Mouse (Mus musculus) megakaryocyte, embryonic 14.5 days (primary cell): Measurements from ENCODE around the gene Tcirg1. TPM values are rescaled to one million over a fixed set of nuclear protein-coding genes. Genes with fewer than 3 reads are reported as not detected.
A peak's percentile ranks its signal among the peaks of the same experiment; 100 is the strongest.

Experiments
- H3K27me3 ChIP-seq: replicated peaks from 2 replicates; pipeline ENCODE3; 2012; ENCODE audit warnings: inconsistent platforms
- H3K36me3 ChIP-seq: replicated peaks from 2 replicates; pipeline ENCODE3; 2012; ENCODE audit warnings: low read length, inconsistent platforms, mixed read lengths
- H3K4me1 ChIP-seq: 2 replicates; pipeline ENCODE4 v1.6.1; 2012; ENCODE audit warnings: inconsistent platforms
- H3K4me3 ChIP-seq: replicated peaks from 2 replicates; pipeline ENCODE3; 2012; ENCODE audit warnings: moderate library complexity, mild to moderate bottlenecking, inconsistent platforms
- H3K9me3 ChIP-seq: 2 replicates; pipeline ENCODE4 v1.6.1; 2012; ENCODE audit warnings: inconsistent platforms
- FLI1 ChIP-seq: IDR thresholded peaks from 2 replicates; pipeline ENCODE4 v1.6.1; 2012; ENCODE audit warnings: low read length, inconsistent platforms, mixed read lengths
- GATA1 ChIP-seq: IDR thresholded peaks from 3 replicates; pipeline ENCODE4 v1.6.1; 2012; ENCODE audit warnings: mixed read lengths, low read length, inconsistent platforms, borderline replicate concordance
- polyA plus RNA-seq: library from polyadenylated mRNA; stranded (reverse); fragments of >175 nt; gene quantifications from 2 replicates; pipeline ENCODE4 v1.2.3, GENCODE M21; 2012; ENCODE audit warnings: low replicate concordance; ENCODE audit not compliant: insufficient read depth

The Tcirg1 gene
- polyA plus RNA-seq, 1 experiment = 78.0 TPM

DNA sequence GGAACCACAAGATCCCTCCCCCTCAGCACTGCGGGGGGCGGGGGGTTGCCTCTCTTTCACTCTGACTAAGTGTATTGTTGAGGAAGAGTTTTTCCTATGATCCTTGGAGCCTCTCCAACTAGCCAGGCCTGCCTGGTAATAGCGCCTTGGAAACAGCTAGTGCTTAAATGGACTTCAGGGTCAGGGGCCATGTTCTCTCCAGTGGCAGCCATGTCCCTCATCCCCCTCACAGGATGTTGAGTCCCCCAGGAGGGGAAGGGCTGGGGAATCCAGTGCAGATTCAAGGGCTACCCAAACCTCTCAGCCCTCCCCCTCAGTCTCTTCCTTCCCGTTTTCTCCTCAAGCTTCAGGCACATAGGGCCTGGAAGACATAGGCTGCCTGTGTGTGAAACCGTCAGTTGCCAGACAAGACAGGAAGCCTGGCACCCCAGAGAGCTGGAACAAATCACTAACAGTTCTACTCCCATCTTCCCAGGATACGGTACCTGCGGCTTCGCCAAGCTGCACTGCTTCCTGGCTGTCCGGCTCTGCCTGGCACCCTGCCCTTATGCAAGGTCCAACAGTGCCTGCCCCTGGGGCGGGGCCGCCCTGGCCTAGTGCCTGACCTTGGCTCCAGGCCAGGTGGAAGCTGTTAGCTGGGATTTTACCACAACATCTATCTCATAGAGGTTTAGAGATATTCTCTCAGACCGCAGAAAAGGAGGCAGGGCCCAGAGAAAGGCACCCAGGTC lies 22.4 kb upstream of the Tcirg1 start, which contains the start of gene Aldh3b1:
TSS of gene Aldh3b1 (minus strand) at position 598 of the 731 bp plus-strand sequence.
- TF ChIP-seq FLI1 (no peak), GATA1 (no peak)
- Histone ChIP-seq H3K36me3 (no peaks in the 10 kb centered on the region), H3K27me3 (peaks cover 39% of the 10 kb centered on the region), H3K4me1 (peaks cover 54% of the 10 kb centered on the region), H3K4me3 (peak within 1 kb of the TSS; percentile 78), H3K9me3 (0 out of 2 replicates have a peak, but pooled peaks cover 3% of the 10 kb centered on the region)

DNA sequence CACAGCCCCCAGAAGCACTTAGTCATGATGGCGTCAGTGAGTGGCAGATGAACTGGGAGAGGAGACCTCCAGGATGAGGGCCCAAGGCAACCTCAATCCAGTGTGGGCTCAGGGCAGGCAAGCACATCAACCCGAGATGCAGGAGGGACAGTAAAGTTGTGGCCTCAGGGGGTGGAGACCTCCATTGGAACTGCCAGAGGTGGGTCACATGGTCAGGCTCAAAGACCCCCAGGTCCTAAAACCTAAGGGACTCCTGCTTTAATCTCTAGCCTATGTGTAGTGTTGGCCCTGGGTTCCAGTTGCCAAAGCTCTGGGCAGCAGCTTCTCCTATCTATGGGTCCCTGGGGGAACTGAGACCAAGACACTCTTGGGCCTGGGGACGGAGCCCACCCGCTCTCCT lies 21.8 kb upstream of the Tcirg1 start:
- peaks cover 38% of the 10 kb centered on the region for H3K27me3 ChIP-seq
- TF ChIP-seq GATA1 (no peak), FLI1 (no peak)
- H3K4me3 ChIP-seq = peak overlapping the region; percentile 78
- 0 out of 2 replicates have a peak, but pooled peaks cover 3% of the 10 kb centered on the region for H3K9me3 ChIP-seq
- H3K36me3 ChIP-seq = no peaks in the 10 kb centered on the region
- peaks cover 54% of the 10 kb centered on the region for H3K4me1 ChIP-seq

DNA sequence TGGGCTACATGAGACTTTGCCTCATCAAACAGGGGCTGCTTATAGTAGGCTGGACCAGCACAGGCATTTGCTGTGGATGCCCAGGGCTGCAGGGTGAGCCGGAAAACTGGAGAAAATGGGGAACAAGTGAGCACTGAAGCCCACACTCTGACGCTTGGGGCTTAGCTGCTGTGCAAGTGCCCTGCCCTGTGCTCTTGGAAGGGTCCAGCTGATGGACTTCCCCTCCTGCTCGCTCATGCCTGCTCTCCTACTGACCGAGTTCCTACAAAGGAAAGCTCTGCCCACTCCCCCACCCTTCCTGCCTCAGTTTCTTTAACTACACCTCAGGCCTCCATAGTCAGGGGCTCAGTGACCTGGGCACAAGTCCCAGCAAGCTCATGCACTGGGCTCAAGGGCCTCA lies 21.1 kb upstream of the Tcirg1 start:
- H3K4me3 ChIP-seq = no peak overlapping the region
- TF ChIP-seq FLI1 (no peak), GATA1 (no peak)
- no peaks in the 10 kb centered on the region for H3K36me3 ChIP-seq
- peaks cover 56% of the 10 kb centered on the region for H3K4me1 ChIP-seq
- peaks cover 40% of the 10 kb centered on the region for H3K27me3 ChIP-seq
- H3K9me3 ChIP-seq = 0 out of 2 replicates have a peak, but pooled peaks cover 3% of the 10 kb centered on the region

DNA sequence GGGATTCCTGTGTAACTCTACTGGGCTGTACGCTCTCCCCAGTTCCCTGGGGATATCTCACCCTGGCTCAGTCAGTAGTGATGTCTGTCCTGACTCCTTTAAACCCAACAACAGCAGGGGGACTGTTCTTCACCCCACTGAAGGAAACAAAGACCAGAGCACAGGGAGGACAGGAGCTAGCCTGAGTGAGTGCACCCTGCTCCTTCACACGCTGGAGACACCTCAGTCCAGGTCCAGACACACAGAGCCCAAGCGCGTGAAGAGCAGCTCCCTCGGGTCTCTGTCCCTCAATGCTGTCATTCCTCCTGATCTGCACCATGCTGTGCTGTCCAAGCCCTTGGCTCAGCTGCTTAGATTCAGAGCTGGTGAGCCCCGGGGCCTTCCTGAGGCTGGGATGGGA lies 19.8 kb upstream of the Tcirg1 start:
- peaks cover 61% of the 10 kb centered on the region for H3K4me1 ChIP-seq
- no peaks in the 10 kb centered on the region for H3K36me3 ChIP-seq
- H3K4me3 ChIP-seq = no peak overlapping the region
- H3K9me3 ChIP-seq = 0 out of 2 replicates have a peak, but pooled peaks cover 3% of the 10 kb centered on the region
- TF ChIP-seq FLI1 = no peak
- TF ChIP-seq GATA1 = no peak
- H3K27me3 ChIP-seq = peaks cover 38% of the 10 kb centered on the region

DNA sequence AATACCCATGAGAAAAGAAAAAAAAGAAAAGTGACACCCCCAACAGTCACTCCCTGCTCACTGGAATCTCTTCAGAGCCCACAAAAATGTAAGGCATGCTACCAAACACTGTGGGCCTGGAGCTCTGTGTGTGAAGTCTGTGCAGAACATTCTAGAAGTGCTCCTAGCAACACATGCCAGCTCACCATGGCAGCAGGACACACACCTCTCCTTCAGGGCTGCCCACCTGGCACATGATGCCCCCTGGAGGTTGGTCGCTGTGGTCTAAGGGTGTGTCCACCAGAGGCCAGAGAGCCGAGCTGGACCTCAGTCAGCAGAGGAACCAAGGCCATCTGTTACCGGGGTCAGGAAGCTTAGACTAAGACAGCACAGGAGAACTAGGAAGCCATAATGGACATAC lies 19.3 kb upstream of the Tcirg1 start:
- peaks cover 60% of the 10 kb centered on the region for H3K4me1 ChIP-seq
- TF ChIP-seq GATA1 (no peak), FLI1 (no peak)
- H3K27me3 ChIP-seq = peaks cover 38% of the 10 kb centered on the region
- H3K36me3 ChIP-seq = no peaks in the 10 kb centered on the region
- H3K9me3 ChIP-seq = 0 out of 2 replicates have a peak, but pooled peaks cover 3% of the 10 kb centered on the region
- H3K4me3 ChIP-seq = peak overlapping the region; percentile 42

DNA sequence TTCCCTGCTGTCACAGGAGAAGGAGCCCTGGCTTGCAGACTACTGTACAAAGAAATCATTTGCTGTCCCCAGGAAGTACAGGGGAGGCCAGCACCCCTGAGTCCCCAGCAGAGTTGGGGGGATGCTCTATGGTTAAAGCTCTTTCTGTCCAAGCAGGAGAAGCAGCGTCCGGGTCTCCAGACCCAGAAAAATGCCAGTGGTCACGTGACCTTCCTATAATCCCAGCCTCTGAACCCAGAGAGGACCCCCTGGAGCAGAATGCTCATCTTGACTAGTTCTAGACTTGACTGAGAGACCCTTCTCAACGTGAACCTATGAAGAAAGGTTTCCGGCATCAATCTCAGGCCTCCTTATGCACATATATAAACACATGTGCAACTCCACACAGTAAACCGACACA lies 18.9 kb upstream of the Tcirg1 start:
- Histone ChIP-seq H3K9me3 (0 out of 2 replicates have a peak, but pooled peaks cover 3% of the 10 kb centered on the region), H3K4me3 (no peak overlapping the region), H3K4me1 (peaks cover 65% of the 10 kb centered on the region), H3K36me3 (no peaks in the 10 kb centered on the region), H3K27me3 (peaks cover 39% of the 10 kb centered on the region)
- TF ChIP-seq GATA1 (no peak), FLI1 (no peak)

DNA sequence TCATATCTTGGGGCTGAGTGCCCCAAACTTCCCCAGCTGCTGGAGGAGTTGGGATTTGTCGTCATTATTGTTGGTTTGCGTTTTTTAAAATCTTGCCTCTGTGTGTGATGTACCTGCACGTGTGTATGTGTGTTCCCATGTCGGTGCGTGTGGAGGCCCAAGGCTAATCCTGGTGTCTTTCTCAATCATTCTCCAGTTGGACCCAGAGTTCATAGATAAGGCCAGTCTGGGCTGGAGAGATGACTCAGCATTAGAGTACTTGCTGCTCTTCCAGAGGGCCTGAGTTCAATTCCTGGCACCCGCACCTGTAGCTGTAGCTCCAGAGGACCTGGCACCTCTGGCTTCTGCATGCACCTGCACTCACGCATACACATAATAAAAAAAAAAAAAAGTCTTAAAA lies 17.9 kb upstream of the Tcirg1 start:
- peaks cover 36% of the 10 kb centered on the region for H3K27me3 ChIP-seq
- no peaks in the 10 kb centered on the region for H3K36me3 ChIP-seq
- TF ChIP-seq GATA1 = no peak
- TF ChIP-seq FLI1 = no peak
- peaks cover 64% of the 10 kb centered on the region for H3K4me1 ChIP-seq
- no peak overlapping the region for H3K4me3 ChIP-seq
- H3K9me3 ChIP-seq = 0 out of 2 replicates have a peak, but pooled peaks cover 3% of the 10 kb centered on the region

DNA sequence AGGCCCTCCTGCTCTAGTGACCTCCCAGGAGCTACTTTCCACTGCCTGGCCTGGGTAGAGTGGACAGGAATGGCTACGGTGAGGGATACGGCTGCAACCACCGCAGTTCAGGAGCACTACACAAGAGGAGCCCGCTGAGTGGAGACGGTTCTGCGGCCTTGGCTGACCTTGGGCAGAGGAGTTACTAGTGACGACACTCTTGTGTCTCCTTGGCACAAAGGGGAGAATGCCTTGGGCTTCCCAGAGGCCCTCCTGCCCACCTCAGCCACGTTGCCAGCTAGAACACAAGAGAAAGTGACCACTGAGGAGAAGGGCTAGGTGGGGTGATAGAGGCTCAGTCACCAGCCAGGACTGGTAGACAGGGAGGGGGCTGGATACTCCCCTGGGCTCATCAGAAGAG lies 17.3 kb upstream of the Tcirg1 start:
- Histone ChIP-seq H3K4me1 (peaks cover 57% of the 10 kb centered on the region), H3K9me3 (0 out of 2 replicates have a peak, but pooled peaks cover 3% of the 10 kb centered on the region), H3K27me3 (peaks cover 32% of the 10 kb centered on the region), H3K36me3 (no peaks in the 10 kb centered on the region), H3K4me3 (peak overlapping the region; percentile 34)
- TF ChIP-seq GATA1 = no peak
- no peak for TF ChIP-seq FLI1

DNA sequence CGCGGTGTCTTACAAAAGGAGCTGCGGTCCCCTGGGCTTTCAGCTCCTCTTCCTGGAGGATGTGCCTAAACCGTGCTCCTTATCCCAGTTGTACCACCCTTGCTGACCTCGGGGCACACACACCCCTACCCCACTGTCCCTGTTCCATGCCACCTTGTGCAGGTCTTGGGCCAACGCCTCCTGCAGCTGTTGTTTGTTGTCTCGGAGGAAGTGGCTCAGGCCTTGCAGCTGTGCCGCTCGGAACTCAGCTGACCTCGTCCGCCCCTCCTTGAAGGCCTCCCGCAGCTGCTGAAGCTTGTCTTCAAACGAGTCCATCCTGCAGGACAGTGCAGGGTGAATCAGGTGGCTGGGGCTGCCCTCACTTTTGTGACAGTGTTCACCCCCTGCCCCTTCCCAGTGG lies 16.7 kb upstream of the Tcirg1 start:
- peaks cover 30% of the 10 kb centered on the region for H3K27me3 ChIP-seq
- no peaks in the 10 kb centered on the region for H3K36me3 ChIP-seq
- H3K4me3 ChIP-seq = peak overlapping the region; percentile 69
- H3K4me1 ChIP-seq = peaks cover 51% of the 10 kb centered on the region
- H3K9me3 ChIP-seq = 0 out of 2 replicates have a peak, but pooled peaks cover 3% of the 10 kb centered on the region
- TF ChIP-seq FLI1 (no peak), GATA1 (no peak)

DNA sequence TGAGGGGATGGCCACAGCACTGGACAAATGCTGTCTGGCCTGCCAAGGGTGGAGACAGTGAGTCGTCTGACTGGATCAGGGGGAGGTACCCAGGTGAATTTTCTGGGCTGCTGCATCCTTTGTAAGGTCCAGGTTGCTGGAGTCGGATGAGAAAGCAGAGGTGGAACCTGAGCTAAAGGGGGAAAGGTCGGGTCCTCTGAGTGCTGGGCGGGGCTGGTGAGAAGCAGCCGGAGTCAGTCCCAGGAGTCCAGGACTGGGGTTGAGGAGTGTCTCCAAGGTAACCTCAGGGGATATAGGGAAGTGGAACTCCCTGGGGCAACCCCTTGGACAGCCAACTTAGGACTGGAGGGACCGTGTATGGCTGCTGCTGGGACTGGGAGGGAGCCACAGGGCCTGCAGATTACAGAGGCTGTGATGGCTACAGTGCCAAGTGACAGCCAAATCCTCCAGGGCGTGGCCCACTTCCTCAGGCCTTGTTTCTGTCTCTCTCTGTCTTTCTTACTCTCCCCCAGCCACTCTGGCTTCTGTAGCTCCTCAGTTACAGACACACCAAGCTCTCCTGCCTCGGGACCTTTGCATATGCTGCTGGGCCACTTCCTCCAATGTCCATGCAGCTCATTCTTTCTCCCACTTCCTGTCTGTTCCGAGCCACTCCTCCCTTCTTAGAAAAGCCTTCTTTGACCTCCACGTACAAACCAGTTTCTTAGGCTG lies 15.9 kb upstream of the Tcirg1 start:
- no peak for TF ChIP-seq GATA1
- TF ChIP-seq FLI1 = no peak
- Histone ChIP-seq H3K4me3 (no peak overlapping the region), H3K4me1 (peaks cover 50% of the 10 kb centered on the region), H3K27me3 (peaks cover 27% of the 10 kb centered on the region), H3K36me3 (peaks cover 4% of the 10 kb centered on the region), H3K9me3 (no peaks in the 10 kb centered on the region)
